Mouse (Mus musculus) cortical plate, adult 2 months (tissue): ENCODE data around the gene Atp13a4.

ENCODE experiments used
- CTCF ChIP-seq: fragments of 200-500 bp; IDR thresholded peaks from 2 replicates; pipeline ENCODE4 v1.5.1; 2011; ENCODE audit warnings: mild to moderate bottlenecking, control low read depth, low read length; ENCODE audit not compliant: insufficient read depth; ENCODE audit errors: extremely low read depth
- POLR2A ChIP-seq: fragments of 200-500 bp; IDR thresholded peaks from 2 replicates; pipeline ENCODE4 v1.6.1; 2011; ENCODE audit warnings: mild to moderate bottlenecking, low read length, control low read depth; ENCODE audit not compliant: insufficient read depth; ENCODE audit errors: extremely low read depth

- TF ChIP-seq CTCF, result no peak
- TF ChIP-seq POLR2A, result no peak
These were observed 170.0 kb downstream of the Atp13a4 start for GRCm38 (mm10) chr16:29374636-29375035.
